Mouse (Mus musculus): Measurements from ENCODE around the gene Tmem18. TPM values are rescaled to one million over a fixed set of nuclear protein-coding genes. Genes with fewer than 3 reads are reported as not detected.

The Tmem18 gene
- polyA plus RNA-seq (2015; fragmentation: Illumina TruSeq; extraction: RNeasy Lipid Tissue Mini Kit (QIAGEN cat#74804); ENCODE audit: low read depth, low replicate concordance): 47.5 TPM

DNA sequence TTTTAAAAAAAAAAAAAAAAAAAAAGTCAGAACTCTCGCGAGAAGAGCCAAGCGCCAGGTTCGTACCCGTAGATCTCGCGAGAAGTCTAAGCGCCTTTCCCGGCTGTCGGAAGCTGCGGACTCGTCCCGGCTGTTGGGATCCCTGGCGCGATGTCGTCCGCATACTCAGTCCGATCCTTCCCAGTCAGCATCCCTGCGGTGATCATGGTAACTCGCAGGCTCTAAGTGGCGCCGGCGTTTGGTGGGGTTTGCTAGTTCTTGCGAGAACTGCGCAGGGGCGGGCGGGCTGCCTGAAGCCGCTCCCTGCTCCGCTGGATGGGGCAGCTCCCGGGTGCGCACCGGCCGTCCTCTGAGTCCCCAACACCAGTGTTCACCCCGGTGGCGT lies at the start of gene Tmem18:
Gene Tmem18 (plus strand): TSS at position 71 of the 385 bp plus-strand sequence.

Other genes with a start within 250 kb of the Tmem18 start
- gene Sntg2, start 211.1 kb upstream of the Tmem18 start, polyA plus RNA-seq (2015; fragmentation: Illumina TruSeq; extraction: RNeasy Lipid Tissue Mini Kit (QIAGEN cat#74804); ENCODE audit: low read depth, low replicate concordance): 2.8 TPM